In the genomic region with DNA sequence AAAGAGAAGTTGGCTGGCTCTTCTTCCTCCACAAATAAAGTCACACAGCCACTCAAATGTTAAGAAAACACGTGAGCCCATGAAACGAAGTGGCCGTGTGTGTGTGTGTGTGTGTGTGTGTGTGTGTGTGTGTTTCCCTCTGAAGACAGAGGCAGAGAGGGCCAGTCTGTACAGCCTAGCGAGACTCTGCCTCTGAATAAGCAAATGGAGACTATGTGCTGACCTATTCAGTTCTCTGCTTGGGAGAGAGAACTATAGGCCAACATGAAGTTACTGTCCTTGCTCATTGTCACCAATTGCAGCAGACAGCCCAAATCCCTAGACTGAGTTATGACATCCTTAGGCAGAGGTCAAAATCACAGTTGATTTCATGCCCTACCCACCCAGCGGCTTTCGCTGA, we compare ENCODE assay signal across 8 mouse cellular contexts. TPM values are rescaled to one million over a fixed set of nuclear protein-coding genes. Genes with fewer than 3 reads are reported as not detected.
A peak's percentile ranks its signal among the peaks of the same experiment; 100 is the strongest.
DNase-seq lines count a peak whose midpoint lies in the region; ATAC-seq and TF ChIP-seq lines count a peak whose summit lies in the region.

No protein-coding gene starts in this region.

- peak overlapping the region; percentile 67 for H3K4me3 ChIP-seq in layer of hippocampus, adult 2 months
- H3K4me3 ChIP-seq in embryonic fibroblast, embryonic 13.5 days (ENCODE audit: insufficient read depth, low read length) = peak overlapping the region; percentile 27
- H3K4me3 ChIP-seq in intestine, embryonic 15.5 days (replicated peaks) = peak overlapping the region; percentile 47
- peak overlapping the region; percentile 55 for H3K4me3 ChIP-seq in midbrain, postnatal 0 days (ENCODE audit: low read depth, low read length)

- 0 out of 2 replicates have a peak, but pooled peaks cover 4% of the 10 kb centered on the region for H3K36me3 ChIP-seq in intestine, embryonic 15.5 days
- no peaks in the 10 kb centered on the region for H3K36me3 ChIP-seq in midbrain, postnatal 0 days (ENCODE audit: insufficient read depth, low read length)

- H3K4me1 ChIP-seq in embryonic fibroblast, embryonic 13.5 days (ENCODE audit: control insufficient read depth, insufficient read depth, low read length) = peaks cover 3% of the 10 kb centered on the region; the same call in 1 of the 2 replicates
- H3K4me1 ChIP-seq in intestine, embryonic 15.5 days (replicated peaks) = 0 out of 2 replicates have a peak, but pooled peaks cover 3% of the 10 kb centered on the region
- H3K4me1 ChIP-seq in midbrain, postnatal 0 days (ENCODE audit: insufficient read depth, low read length) = 0 out of 2 replicates have a peak, but pooled peaks cover 2% of the 10 kb centered on the region

- H3K27ac ChIP-seq in layer of hippocampus, adult 2 months = peak overlapping the region; percentile 79
- H3K27ac ChIP-seq in embryonic fibroblast, embryonic 13.5 days (ENCODE audit: insufficient read depth, low read length) = no peak overlapping the region
- peak overlapping the region; percentile 85 for H3K27ac ChIP-seq in intestine, embryonic 15.5 days
- H3K27ac ChIP-seq in midbrain, postnatal 0 days (ENCODE audit: low read depth, low read length) = peak overlapping the region; percentile 51; the same call in 1 of the 2 replicates

- DNase-seq in layer of hippocampus, adult 2 months (ENCODE audit: low spot score in 2 of 2) = no peak
- DNase-seq in layer of hippocampus, postnatal 36 days = no peak
- DNase-seq in midbrain, postnatal 0 days (ENCODE audit: low spot score) = no peak
- DNase-seq in right cerebral cortex, postnatal 36 days (ENCODE audit: low spot score in 2 of 2) = no peak
- no peak for DNase-seq in cerebellum, adult 11-12 months
- DNase-seq in urinary bladder, postnatal 25 days (ENCODE audit: low spot score) = no peak

- no peaks in the 10 kb centered on the region for H3K27me3 ChIP-seq in intestine, embryonic 15.5 days (replicated peaks)
- no peaks in the 10 kb centered on the region for H3K27me3 ChIP-seq in midbrain, postnatal 0 days (ENCODE audit: insufficient read depth, low read length)

- peak; percentile 68 for ATAC-seq in intestine, embryonic 15.5 days
- peak; percentile 51; the same call in 1 of the 2 replicates for ATAC-seq in midbrain, postnatal 0 days (ENCODE audit: low FRiP score)

- TF ChIP-seq POLR2A in embryonic fibroblast, embryonic 13.5 days (IDR thresholded peaks at IDR 0.05; ENCODE audit: low read depth, low read length) = no peak

- no peak for TF ChIP-seq CTCF in layer of hippocampus, adult 2 months (conservative IDR thresholded peaks at IDR 0.05)
- TF ChIP-seq CTCF in embryonic fibroblast, embryonic 13.5 days (IDR thresholded peaks at IDR 0.05; ENCODE audit: borderline replicate concordance, insufficient read depth, low read length) = no peak
- TF ChIP-seq CTCF in midbrain, postnatal 0 days (IDR thresholded peaks at IDR 0.05) = no peak

- H3K9ac ChIP-seq in intestine, embryonic 15.5 days = peak overlapping the region; percentile 51
- peak overlapping the region; percentile 59; the same call in 1 of the 2 replicates for H3K9ac ChIP-seq in midbrain, postnatal 0 days (replicated peaks; ENCODE audit: low read length, poor library complexity, severe bottlenecking)

- peak overlapping the region; percentile 74 for H3K4me2 ChIP-seq in intestine, embryonic 15.5 days (replicated peaks)
- H3K4me2 ChIP-seq in midbrain, postnatal 0 days (ENCODE audit: low read depth, low read length, poor library complexity, severe bottlenecking) = peak overlapping the region; percentile 89

- 32% methylated on average over 6 of the region's 6 CpGs for WGBS in intestine, embryonic 15.5 days
- WGBS in midbrain, postnatal 0 days = 27% methylated on average over 6 of the region's 6 CpGs

- H3K9me3 ChIP-seq in intestine, embryonic 15.5 days = no peaks in the 10 kb centered on the region
- H3K9me3 ChIP-seq in midbrain, postnatal 0 days (ENCODE audit: low read length) = no peaks in the 10 kb centered on the region

RNA-seq across cellular contexts. Expression of a gene that starts 0.6 kb away (rescaled TPM):
- 10 to 100 TPM; 54.8 to 70.0 TPM for total RNA-seq in layer of hippocampus, adult 2 months (2021)
- total RNA-seq in layer of hippocampus, postnatal 36 days (2021) = 10 to 100 TPM; 61.0 to 62.6 TPM
- polyA plus RNA-seq in embryonic fibroblast, embryonic 13.5 days (2011; ENCODE audit: insufficient read length, low read depth, missing spikeins) = 3.2 and 4.9 TPM in 2 replicates
- polyA plus RNA-seq in intestine, embryonic 15.5 days (2015; fragmentation: Nextera tagmentation; extraction: Ambion mirVana) = 11.3 and 11.4 TPM in 2 replicates
- 26.2 and 26.7 TPM in 2 replicates for total RNA-seq in midbrain, postnatal 0 days (2014; rRNA removed)
- 8.4 and 9.9 TPM in 2 replicates for polyA plus RNA-seq in midbrain, postnatal 0 days (2015; fragmentation: Nextera tagmentation; extraction: Ambion mirVana)
